Mouse (Mus musculus): ENCODE data around the gene Nup210.

DNA sequence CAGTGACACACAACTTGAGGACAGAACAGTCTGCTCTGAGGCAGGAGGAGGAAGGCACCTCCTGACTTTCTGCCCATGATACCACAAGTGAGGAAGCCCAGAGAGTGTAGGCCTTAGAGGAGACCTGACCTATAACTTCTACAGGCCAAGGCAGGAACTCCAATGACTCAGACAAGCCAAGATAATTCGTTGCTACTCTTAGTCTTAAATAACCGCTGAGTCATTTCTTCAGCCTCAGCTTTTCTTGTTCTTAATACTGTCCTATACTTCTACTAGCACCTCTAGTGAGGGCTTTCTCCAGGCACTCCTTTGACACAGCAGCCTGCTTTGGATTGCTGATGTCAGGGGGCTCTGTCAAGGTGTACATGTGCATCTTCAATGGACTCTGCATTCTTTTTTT lies 55.3 kb downstream of the Nup210 start:
- no peak for TF ChIP-seq POLR2A (IDR thresholded peaks at IDR 0.05; ENCODE audit: borderline replicate concordance, extremely low read depth, insufficient read depth, insufficient read length, poor library complexity, severe bottlenecking)
- no peak for TF ChIP-seq CTCF (IDR thresholded peaks at IDR 0.05; ENCODE audit: borderline replicate concordance, extremely low read depth, insufficient read depth, insufficient read length)

All from brain, embryonic 14.5 days (tissue).